Mouse (Mus musculus): ENCODE results near the gene Hs3st5. TPM values are rescaled to one million over a fixed set of nuclear protein-coding genes. Genes with fewer than 3 reads are reported as not detected.

The Hs3st5 gene
- total RNA-seq, 2 experiments from 2014 or later: 2.7 to 2.8 TPM

DNA sequence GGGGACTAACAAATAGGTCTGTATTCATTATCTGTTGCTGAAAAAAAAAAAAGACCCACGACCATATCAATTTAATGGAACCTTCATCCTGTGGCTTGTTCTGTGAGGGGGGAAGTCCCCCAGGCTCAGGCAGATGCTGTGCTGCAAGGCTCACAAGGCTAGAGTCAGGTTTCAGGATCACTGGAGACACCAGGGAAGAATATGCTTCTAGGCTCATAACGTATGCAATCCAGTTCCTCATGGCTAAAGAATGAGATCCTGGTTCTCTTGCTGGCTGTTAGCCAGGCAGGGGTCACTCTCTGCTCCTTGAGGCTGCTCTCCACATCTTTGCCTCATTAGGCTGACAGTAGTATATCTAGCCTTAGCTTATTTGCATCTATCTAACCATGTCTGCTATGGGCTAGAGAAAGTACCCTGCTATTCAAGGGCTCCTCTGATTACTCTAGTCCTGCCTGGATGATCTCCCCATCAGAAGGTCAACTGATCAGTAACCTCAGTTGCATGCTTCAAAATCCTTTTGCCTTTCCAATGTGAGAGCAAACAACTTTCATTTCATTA is 294.4 kb downstream of the Hs3st5 start:
- no peak for DNase-seq

DNA sequence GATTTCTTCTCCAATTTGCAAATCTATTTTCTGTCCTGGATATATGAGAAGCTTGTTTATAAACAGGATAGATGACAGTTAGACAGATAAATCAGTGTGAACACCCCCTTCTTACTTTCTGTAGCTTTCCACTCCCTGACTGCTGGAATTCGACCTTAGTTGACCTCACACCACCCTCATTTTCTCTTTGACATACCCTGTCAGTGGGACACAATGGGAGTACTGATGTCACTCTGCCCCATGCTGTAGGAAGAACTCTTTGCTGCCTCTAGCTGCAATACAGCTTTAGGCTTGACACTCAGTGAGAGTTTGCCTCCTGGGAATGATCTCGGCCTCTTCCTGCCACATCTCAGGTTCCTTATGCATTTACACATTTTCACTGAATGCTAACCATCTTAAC is 297.1 kb downstream of the Hs3st5 start:
- no peak for DNase-seq

DNA sequence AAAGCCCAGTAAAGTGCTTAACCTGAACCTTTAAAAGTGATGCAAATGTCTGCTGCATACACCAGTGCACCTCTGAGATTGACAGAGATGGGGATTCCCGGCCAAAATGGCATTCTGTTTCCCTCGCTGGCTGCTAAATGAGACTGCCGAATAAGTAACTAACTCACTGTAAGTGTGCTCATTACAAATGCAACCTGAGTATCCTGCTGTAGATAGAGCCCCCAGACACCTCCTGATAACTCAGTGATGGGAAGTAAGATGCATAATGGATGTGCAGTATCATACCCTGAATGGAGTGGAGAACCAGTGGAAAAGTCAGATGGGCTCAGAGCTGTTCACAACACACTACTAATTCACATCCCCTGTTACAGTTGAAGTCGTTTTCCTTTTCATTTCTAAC is 298.7 kb downstream of the Hs3st5 start:
- DNase-seq: no peak

DNA sequence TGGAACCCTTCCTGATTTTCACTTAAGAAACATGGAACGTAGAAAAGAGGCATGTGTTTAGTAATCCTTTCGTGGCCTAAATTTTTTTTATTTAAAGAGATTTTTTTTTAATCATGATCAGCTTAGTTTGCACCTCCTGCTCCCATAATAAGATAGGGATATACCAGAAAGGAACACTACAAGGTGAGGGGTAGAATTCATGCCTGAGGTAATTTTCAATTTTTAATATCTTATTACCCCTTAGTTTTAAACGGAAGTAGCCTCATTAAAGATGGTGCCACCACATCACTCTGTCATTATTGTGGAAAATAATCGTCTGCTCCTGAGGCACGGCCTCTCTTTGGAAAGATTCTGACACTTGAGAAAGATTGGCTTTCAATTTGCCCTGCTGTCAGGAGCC is 299.2 kb downstream of the Hs3st5 start:
- DNase-seq: no peak

DNA sequence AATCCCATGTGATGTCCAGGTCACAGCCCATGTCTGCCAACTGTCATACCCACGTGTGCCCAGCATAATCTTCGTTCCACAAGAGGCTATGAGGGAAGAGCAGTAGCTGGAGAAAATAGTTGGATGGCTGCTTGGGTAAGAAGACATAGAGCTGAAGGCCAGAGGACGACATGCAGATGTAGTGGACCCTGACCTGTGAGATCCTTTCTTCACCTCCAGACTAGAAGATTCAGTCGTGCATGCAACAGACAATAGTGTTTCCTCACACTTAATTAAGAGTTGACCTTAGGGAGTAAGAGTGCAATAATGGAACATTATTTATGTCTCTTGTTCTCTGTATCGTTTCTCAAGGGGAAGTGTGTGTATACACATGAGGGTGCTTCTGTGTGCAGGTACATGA is 300.4 kb downstream of the Hs3st5 start:
- DNase-seq: no peak

DNA sequence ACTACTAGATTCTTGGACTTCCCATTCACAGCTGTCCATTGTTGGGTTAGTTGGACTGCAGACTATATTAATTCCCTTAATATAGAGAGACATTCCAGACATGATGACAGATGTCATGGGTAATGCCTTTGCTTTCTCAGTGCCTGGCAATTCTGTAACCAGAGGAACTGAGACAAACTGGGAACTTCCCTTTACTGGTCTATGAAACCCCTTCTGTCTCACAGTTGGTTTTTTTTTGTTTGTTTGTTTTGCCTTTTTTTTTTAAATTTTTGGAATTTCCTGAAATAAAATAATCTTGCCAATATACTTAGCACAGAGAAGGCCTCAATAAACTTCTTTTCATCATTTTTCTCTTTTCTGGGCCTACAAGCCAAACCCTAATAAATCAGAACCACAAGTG is 312.3 kb downstream of the Hs3st5 start:
- DNase-seq: no peak

DNA sequence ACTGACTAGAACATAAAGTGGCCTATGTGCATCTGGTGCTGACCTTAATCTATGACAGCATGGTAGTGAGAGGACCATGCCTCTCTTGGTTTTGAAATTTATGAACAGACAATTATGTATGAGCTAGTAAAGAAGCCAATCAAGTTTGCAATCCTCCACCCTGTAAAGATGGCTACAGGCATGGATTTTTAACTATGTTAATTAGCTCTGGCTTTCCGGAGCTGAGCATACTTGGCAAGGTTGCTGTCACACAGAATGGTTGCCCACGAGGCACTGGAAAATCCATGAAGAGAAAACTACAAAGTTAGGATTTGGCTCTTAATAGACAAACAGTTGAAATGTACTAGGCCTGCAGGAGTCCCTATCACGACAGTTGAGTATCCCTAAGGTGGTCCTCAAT is 322.5 kb downstream of the Hs3st5 start:
- DNase-seq: no peak

DNA sequence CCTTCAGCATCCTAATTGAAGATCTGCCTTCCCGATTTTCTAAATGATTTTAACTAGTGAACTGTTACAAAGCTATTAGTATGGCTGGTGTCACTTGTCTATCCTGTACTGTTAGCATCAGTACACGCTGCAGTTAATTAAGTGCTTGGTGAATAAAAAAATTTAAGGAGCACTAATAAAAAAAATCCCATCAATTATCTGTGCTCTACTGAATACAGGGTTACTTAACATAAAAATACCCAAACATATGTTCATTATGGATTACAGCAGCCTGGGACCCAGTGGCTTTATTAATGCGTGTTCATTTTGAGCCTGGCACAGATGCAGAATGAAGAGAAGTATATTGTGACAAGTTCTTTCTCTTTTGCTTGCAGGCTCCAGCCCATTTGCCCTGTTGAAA is 325.6 kb downstream of the Hs3st5 start:
- DNase-seq: no peak

DNA sequence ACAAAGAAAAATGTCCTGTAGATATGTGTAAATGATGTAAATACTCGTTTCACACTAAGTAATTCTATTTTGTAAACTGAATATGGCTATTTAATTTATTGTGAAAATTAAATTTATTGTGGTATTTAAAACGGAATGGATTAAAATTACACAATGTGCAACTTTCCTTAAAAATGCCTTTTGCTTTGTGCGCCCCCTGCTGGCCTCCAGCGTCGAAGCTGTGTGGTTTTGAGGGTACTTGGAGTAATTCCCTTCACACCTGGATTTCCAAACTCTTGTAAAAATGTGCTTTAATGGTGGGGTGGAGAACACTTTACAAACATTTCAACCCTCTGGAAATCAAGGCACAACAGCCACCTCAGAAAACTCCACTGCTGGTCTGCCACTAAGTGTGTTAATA is 327.6 kb downstream of the Hs3st5 start:
- DNase-seq: peak in 1 of 2 experiments; percentile 25

DNA sequence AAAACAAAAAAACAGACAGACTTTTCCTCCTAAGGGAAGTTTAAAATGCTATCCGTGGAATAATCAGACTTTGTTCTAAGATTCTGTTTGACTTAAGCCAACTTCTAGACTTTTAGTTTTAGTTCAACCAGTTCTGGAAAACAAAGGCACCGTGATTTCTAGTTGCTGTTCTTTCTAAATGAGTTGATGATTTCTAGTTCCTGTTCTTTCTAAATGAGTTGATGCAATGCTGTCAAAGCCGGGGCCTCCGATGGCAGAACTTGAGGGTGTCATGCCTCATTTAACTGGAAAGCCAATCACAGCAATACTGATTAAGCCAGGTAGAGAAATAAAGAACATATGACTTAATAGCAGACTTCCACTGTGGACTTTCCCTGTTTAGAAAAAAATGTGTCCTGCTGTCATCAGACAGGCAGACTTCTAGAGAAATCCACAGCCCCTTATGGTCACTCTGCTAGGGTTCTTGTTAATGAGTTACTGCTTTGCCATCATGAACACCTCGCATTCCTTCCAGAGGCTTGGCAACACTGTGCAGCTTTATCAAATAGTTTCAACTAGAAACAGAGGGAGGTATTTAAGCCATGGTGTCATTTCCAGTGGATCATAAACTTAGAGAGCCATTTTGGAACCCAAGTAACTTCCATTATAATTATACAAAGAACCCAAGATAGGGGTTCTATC is 329.4 kb downstream of the Hs3st5 start:
- DNase-seq: no peak

DNA sequence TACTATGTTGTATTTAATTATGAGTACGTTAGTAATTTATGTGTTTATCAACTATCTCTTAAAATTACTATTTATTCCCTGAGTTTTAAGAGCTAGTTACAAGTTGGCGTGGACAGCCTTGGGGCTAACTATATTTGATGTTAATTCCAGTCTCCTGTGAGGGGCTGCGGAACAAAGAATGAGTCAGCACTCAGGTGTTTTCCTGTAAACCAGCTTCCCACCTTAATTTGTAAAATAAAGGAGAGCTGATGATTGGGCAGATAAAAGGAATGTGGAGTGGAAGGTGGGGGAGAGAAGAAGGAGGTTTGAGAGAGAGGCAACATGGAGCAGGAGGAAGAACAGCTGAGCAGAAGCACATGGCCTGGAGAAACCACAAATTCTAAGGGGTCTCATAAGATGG is 343.6 kb downstream of the Hs3st5 start:
- DNase-seq: no peak

DNA sequence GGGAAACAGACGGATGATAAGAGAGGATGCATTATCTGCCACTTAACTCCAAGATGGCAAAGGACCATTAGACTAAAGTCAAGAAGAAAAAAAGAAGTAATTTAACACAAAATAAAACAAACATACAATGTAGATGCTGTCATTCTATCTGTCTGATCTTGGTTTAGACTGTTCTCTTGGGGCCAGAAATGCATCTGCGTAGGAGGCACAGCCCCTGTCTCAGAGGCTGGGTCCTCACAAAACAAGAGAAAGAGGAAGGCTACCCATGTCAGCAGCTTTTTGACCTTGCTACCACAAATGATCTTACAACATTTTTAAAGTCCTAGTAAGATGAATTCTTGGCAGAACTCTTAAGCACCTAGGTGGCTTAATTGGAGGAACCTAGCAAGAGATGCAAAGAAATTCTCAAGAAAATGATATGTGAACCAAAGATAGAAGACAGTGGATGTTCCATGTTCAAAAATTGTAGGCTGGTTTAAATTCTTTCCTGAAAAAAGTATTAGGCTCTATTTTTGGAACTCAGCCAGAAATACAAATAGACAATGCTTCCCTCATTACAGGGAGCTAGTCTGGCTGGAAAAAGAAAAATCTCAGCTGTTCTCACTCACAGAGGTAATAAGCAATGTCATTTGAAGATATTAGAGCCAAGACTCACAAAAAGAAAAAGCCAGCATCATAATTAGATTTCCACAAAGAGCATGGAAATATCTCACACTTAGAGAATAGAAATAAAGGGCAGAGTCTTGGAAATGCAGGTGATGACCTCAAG is 355.7 kb downstream of the Hs3st5 start:
- DNase-seq: no peak
